Mouse (Mus musculus): ENCODE measurements around the gene Krt34.

Gene Krt34

DNA sequence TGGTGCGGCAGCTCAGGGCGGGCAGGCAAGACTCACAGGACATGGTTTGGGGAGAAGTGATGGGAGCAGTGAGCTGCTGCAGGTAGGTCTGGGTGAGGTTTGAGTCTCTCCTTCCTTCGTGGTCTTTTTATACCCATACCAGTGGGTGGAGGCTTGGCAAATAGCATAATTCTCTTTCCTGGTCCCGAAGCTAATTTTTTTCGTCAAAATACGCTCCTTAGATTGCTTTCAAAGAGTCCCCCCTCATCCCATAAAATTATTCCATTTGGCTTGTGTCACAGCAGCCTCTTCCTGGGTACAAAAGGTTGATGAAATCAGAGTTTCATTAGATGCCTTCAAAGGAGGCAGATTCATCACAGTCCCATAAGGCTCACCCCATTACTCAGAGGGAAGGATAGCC, at the start of gene Krt34:
Krt34 (minus strand) TSS at position 101 of the 400 bp plus-strand sequence.
- DNase-seq (ENCODE audit: low spot score): no peak

- no peak for DNase-seq (ENCODE audit: low spot score)
These were observed 47.1 kb upstream of the Krt34 start for GRCm38 (mm10) chr11:100088378-100089025.

- DNase-seq (ENCODE audit: low spot score): no peak
These were observed 46.5 kb upstream of the Krt34 start, which contains the start of gene Krt32 for GRCm38 (mm10) chr11:100087861-100088260. TSS of gene Krt32 (minus strand) at chr11:100088226.

- no peak for DNase-seq (ENCODE audit: low spot score)
These were observed 32.5 kb upstream of the Krt34 start for GRCm38 (mm10) chr11:100073873-100074272.

DNA sequence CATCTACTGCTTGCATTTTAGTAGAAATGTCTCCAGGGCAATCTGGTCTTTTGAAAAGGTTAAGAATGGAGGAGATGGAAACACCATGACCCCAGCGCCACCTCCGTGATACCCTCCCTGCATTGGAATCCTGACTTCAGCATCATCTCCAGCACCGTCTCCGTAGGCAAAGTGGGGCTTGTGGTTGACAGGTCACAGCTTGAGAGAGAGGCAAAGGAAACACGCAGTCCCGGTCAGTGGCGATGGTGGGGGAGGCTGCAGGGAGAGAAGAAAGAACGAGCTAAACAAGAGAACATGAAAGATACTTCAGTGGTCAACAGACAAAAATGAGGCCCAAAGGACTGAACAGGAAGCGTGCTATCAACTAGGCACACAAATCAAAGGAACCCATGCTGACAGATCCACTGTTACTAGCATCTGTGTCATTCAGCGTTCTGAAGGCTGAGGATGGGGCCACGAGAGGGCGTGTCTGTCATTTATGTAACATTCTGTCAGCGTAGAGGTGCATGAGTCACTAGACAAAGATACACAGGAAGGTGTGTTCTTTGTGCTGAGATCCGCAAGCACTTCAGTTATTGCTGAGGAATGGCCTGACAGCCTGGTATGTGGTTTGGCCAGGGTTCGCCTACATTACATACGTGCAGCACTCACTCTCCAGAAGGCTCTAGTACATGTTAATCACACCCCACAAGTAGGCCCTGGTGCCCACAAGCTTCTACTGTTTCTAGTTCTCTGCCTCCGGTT, 26.1 kb upstream of the Krt34 start:
- no peak for DNase-seq (ENCODE audit: low spot score)

- DNase-seq (ENCODE audit: low spot score): no peak
These were observed 25.1 kb upstream of the Krt34 start for GRCm38 (mm10) chr11:100066236-100067010.

DNA sequence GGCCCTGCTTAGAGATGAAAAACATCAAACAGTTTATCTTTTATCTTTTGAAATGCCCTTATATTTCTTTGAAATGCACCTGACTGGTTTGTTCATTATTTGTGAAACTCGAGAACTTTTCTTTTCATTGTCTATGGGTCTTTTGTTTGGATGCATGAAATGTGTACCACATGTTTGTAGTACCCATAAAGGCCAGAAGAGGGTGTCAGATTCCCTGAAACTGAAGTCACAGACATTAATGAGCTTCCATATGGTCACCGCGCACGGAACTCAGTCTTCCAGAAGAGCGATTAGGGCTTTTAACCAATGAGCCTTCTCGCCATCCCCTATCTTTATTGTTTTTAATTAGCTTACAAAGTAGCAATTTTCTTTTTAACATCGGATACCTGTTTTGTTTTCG, 17.5 kb upstream of the Krt34 start:
- no peak for DNase-seq (ENCODE audit: low spot score)

DNA sequence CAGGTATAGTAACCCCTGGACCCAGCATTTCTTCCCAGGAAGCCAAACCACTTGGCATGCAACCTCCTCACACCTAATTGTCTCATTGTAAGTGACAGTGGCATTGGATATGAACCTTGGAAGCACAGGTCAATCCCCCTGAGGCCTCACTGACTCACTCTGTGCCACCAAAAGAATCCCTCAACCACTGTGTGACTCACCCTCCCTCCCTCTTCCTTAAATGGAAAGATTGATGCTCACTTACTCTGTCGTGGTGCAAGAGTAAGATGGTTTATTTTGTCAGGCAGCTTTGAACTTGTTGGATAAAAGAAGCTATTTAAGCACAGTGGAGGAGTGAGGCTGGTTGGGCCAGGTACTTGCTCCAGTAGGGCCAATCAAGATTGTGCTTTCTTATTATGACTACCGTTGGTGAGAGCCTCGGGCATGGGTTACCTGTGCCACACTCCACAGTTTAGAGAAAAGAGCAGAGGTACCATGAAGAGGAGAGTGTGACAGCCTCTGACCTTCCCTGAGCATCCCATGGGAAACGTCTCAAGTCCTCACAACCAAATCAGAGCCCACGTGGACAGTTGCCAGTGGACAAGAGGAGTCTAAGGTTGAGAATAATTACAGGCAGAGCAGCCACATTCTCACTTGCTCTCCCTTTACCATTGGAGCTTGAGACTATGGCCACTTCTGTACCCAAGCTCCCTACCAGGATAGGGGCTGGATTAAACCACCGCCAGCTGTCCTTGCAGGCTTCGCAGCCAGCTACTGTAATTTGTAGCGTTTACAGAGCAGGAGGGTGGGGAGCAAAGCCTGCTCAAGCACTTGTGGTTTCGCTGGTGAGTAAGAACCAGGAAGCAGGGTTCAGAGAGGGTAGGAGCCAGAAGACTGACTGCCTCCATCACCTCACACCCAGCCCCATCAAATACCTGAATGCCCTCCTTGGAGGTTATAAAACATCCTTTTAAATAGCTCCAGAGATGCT, 14.6 kb upstream of the Krt34 start:
- DNase-seq (ENCODE audit: low spot score): no peak

DNA sequence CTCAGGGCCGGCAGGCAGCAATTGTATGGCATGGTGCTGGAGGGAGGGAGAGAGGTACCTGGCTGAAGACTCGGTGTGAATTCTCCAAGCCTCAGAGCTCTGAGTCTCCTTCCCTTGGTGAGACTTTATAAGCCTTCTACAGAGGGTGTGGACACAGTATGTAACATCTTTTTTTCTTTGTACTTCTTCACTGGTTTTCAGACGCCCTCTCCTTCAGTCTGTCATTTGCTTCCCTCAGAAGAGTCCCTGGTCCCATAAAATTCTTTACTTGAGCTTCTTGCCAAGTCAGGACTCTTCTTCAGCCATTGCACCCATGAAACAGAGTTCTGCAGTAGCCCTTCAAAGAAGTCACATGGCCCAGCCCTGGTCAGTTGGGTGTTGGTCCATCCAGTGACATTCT, 9.1 kb upstream of the Krt34 start, which contains the start of gene Krt31:
Krt31 (minus strand) TSS at position 101 of the 400 bp plus-strand sequence.
- no peak for DNase-seq (ENCODE audit: low spot score)

DNA sequence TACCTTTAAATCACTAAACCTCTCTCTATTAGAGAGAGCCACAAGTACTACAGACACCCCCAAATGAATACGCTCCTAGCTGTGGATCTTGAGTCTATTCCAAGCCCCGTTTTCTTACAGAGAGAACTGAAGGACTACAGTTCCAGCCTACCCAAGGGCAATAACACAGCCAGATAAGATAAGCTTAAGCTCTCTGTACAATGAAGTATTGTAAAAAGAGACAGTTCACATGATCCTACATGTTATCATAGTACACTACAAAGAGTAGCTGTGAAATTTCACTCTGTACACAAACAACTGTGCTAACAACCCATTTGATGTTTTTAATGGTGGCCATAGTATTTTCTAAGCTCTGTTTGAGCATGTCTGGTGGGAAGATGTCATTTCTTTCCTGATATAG, 5.8 kb upstream of the Krt34 start:
- no peak for DNase-seq (ENCODE audit: low spot score)

DNA sequence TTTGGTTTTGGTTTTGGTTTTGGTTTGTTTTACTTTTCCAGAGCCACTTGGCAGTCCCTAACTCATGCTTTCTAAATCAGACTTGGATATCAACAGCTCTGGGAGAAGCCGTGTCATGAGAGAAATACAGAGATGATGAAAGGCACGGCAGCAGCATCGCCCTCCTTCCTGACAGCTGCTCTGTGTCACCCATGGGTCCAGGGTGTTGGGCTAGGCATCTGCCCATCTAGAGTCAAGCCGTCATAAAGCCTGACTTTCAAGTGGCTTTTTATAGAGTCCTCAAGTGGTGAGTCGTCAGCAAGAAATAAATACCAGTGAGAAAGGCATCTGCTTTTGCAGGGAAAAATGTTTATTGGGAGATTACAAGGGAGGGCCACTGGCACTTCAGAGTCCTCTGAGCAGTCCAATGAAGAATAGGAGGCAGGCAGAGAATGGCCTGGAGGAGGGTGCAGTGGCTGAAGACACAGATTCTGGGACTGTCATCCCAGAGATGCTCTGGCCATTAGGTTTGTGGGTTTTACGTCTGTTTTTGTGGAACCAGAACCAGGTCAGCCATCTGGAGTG, 5.0 kb upstream of the Krt34 start:
- DNase-seq (ENCODE audit: low spot score): no peak

DNA sequence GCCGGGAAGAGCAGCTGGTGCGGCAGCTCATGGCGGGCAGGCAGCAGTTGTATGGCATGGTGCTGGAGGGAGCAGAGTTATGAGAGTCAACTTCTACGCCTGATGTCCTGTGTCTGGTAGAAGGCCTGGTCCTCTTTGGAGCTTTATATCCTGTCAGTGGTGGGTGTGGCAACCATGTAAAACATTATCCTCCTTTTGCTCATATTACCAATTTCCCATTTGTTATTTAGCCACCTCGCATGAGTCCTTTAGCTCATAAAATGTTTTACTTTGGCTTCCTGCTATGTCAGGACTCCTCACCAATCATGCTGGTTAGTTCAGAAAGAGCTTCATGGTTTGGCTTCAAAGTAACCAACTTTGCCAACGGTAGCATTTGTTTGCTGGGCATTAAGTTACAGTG, 11.6 kb downstream of the Krt34 start, which contains the start of gene Krt33b:
Krt33b (minus strand) TSS at position 101 of the 400 bp plus-strand sequence.
- DNase-seq (ENCODE audit: low spot score): no peak

GRCm38 (mm10) chr11:100021438-100021837, 19.9 kb downstream of the Krt34 start:
- DNase-seq (ENCODE audit: low spot score): no peak

DNA sequence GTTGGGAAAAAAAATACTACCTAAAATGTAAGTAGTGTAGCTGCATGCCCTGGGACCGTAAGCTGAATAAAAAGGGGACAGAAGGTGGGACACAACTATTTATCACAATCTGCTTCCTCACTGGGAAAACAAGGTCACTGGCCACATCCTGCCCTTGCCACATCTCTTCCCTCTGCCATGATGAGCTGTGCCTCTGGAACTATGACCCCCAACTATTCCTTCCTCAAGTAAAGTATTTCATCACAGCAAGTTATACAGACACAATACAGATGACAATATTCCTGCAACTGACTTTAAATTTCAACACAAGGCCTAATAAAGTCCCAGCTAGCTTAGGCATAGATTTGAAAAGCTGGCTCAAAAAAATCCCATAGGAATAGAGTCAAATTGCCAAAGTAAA, 21.9 kb downstream of the Krt34 start:
- no peak for DNase-seq (ENCODE audit: low spot score)

- no peak for DNase-seq (ENCODE audit: low spot score)
These were observed 25.2 kb downstream of the Krt34 start, which contains the start of gene Krt33a for GRCm38 (mm10) chr11:100016112-100016511. TSS of gene Krt33a (minus strand) at chr11:100016212.

DNA sequence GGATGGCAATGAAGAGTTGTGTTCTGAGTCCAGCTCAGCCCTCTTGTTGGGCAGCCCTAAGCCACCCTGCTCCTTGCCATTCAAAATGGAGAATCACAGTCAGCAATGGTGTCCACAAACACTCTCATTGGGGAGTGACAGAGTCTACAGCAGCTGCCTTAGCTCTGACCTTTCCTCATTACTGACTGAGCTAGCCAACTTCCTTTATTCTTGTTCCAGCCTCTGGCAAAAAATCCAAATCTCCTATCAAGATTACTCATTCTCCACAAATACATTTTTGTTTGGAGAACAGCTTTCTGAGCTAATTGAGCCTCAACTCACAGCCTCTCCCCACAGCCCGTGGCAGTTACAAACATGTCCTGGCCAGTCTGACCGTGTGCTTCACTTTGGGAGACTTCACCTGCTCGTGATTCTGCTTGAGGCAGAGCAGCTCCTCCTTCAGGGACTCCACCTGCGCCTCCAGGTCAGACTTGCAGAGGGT, 27.6 kb downstream of the Krt34 start:
- no peak for DNase-seq (ENCODE audit: low spot score)

GRCm38 (mm10) chr11:100010682-100011081, 30.7 kb downstream of the Krt34 start:
- no peak for DNase-seq (ENCODE audit: low spot score)

DNA sequence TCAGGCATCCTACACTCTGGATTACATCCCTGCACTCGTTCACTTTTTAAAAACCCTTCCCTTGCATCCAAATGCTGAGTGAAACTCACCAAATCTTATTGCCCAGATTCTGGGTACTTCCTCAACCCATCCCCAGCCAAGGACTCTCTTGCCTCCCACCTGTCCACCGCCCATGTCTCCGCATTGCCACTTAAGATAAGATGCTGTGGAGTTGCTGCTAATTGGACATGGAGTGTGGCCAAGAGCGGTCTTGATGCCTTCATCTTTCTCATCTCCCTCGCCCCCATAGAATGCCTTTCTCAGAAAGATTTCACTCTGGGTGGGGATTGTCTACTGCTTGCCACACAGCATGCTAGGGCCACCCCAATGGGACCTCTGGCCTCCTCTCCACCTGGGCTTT, 33.0 kb downstream of the Krt34 start:
- no peak for DNase-seq (ENCODE audit: low spot score)

DNA sequence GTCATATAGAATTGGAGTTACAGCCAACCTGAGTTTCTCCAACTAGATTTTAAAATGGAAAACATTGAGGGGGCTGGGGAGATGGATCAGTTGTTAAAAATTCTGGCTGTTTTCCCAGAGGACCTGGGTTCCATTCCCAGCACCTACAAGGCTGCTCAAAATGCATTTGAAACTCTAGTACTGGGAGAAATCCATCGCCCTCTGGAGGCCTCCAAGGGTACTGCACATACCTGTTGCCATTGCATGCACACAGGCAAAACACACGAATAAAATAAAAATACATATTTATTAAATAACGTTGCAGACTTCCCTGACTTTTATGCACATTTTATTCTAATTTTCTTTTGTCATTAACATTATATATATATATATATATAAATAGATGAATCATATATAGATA, 34.7 kb downstream of the Krt34 start:
- no peak for DNase-seq (ENCODE audit: low spot score)

GRCm38 (mm10) chr11:100005905-100006304, 35.4 kb downstream of the Krt34 start:
- no peak for DNase-seq (ENCODE audit: low spot score)

DNA sequence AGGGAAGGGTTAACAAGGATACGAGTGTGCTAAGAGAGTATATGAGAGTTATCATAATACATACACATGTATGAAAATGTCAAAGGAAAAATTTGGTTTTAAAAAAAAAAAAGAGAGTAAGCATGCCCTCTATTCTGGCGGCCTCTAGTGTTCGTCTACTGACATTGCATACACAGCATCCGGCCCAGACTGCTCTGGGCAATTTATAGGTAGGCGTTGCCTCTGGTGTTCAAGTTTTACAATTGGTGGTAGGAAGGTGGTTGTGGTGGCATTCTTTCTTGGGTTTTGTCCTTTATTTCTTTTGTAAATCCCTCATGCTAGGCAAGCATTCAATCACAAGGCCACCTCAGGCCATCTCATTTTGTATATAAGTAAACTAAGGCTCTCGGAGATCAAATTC, 36.5 kb downstream of the Krt34 start:
- peak; percentile 33 for DNase-seq (ENCODE audit: low spot score)
